Mouse (Mus musculus) E14TG2a.4 (cell line): ENCODE measurements around the gene Chit1.

Source experiments
- CTCF ChIP-seq: conservative IDR thresholded peaks from 2 replicates; pipeline ENCODE4 v1.5.1; 2014; ENCODE audit warnings: low read length
- POU5F1 ChIP-seq: IDR thresholded peaks from 2 replicates; pipeline ENCODE4 v1.6.1; 2014; ENCODE audit warnings: low read length, borderline replicate concordance

GRCm38 (mm10) chr1:134084128-134084527 lies 26.9 kb upstream of the Chit1 start:
- TF ChIP-seq CTCF (no peak), POU5F1 (no peak)
